Mouse (Mus musculus) G1E (cell line): Measurements from ENCODE around the gene Elane. TPM values are rescaled to one million over a fixed set of nuclear protein-coding genes. Genes with fewer than 3 reads are reported as not detected.

Experiments
- ATAC-seq: 2 replicates; pipeline ENCODE4 v1.8.0; 2016; ENCODE audit warnings: mild to moderate bottlenecking; ENCODE audit not compliant: insufficient number of reproducible peaks, poor library complexity, low FRiP score, severe bottlenecking; ENCODE audit errors: extremely low read depth
- DNase-seq: peaks from one replicate; pipeline ENCODE4 v3.0.0; 2012; ENCODE audit warnings: low spot score
- H3K27me3 ChIP-seq: 2 replicates; pipeline ENCODE4 v1.6.1; 2012; ENCODE audit warnings: mild to moderate bottlenecking, low read length, inconsistent platforms; ENCODE audit not compliant: insufficient read depth
- H3K36me3 ChIP-seq: replicated peaks from 2 replicates; pipeline ENCODE3; 2012; ENCODE audit warnings: mild to moderate bottlenecking, inconsistent platforms
- H3K4me1 ChIP-seq: 2 replicates; pipeline ENCODE4 v1.6.1; 2012; ENCODE audit warnings: low read depth, low read length, inconsistent platforms, mixed read lengths; ENCODE audit not compliant: insufficient read depth
- H3K4me3 ChIP-seq: 2 replicates; pipeline ENCODE4 v1.5.1; 2012; ENCODE audit warnings: low read depth, mild to moderate bottlenecking, inconsistent platforms, low read length, moderate library complexity, mixed read lengths
- H3K9me3 ChIP-seq: replicated peaks from 2 replicates; pipeline ENCODE4 v1.6.1; 2012; ENCODE audit warnings: inconsistent platforms
- CTCF ChIP-seq: IDR thresholded peaks from 2 replicates; pipeline ENCODE4 v1.5.1; 2012; ENCODE audit warnings: low read depth, low read length, inconsistent platforms, mixed read lengths
- GATA1 ChIP-seq: IDR thresholded peaks from 2 replicates; pipeline ENCODE4 v1.6.1; 2012; ENCODE audit warnings: borderline replicate concordance, low read length, inconsistent platforms, mixed read lengths
- GATA2 ChIP-seq: IDR thresholded peaks from 2 replicates; pipeline ENCODE4 v1.6.1; 2012; ENCODE audit warnings: low read depth, low read length, inconsistent platforms, borderline replicate concordance
- POLR2AphosphoS5 ChIP-seq: IDR thresholded peaks from 2 replicates; pipeline ENCODE4 v1.6.1; 2012; ENCODE audit warnings: low read depth, low read length, inconsistent platforms; ENCODE audit not compliant: insufficient replicate concordance
- TAL1 ChIP-seq: conservative IDR thresholded peaks from 2 replicates; pipeline ENCODE4 v1.6.1; 2012; ENCODE audit warnings: low read depth, low read length, inconsistent platforms, mixed read lengths
- polyA plus RNA-seq: library from polyadenylated mRNA; stranded (reverse); fragments of >175 nt; gene quantifications from 2 replicates; pipeline ENCODE4 v1.2.3, GENCODE M21; 2012
- total RNA-seq, 2 experiments: library from RNA; stranded (forward) in 1 of 2; stranded (reverse) in 1 of 2; fragments of 200-1000 nt in 1 of 2; fragments of >200 nt in 1 of 2; fragmentation: Nextera tagmentation in 1 of 2; gene quantifications; 2 replicates each; pipeline ENCODE4 v1.2.3; 2014 to 2017

The Elane gene
- total and polyA plus RNA-seq, 3 experiments: 1.1 TPM; not detected in 2

DNA sequence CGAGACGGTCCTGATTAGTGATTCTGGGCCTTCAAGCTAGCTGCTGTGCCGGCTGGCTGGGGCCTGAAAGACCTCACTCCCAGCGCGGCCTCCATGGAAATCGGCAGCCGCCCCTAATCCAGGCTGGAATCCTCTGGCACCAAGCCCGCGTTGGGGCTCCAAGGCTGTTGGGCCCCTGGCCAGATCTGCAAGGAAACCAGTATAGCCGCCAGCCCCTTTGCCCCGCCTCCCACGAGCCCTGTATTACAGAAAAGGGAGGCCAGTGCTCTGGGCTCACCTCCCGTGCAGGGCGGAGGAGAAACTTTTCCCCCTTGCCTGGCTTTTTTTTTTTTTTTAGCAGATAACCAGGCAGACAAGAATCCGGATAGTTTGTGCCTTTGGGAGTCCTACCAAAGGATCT lies 32.7 kb upstream of the Elane start:
- no peaks in the 10 kb centered on the region for H3K27me3 ChIP-seq
- no peaks in the 10 kb centered on the region for H3K9me3 ChIP-seq
- peaks cover 68% of the 10 kb centered on the region for H3K4me1 ChIP-seq
- peak overlapping the region; percentile 93 for H3K4me3 ChIP-seq
- peaks cover 51% of the 10 kb centered on the region for H3K36me3 ChIP-seq
- ATAC-seq (no peak), DNase-seq (peak; percentile 75)
- TF ChIP-seq GATA1: no peak
- TF ChIP-seq POLR2AphosphoS5: no peak
- no peak for TF ChIP-seq TAL1
- no peak for TF ChIP-seq CTCF
- TF ChIP-seq GATA2: no peak

DNA sequence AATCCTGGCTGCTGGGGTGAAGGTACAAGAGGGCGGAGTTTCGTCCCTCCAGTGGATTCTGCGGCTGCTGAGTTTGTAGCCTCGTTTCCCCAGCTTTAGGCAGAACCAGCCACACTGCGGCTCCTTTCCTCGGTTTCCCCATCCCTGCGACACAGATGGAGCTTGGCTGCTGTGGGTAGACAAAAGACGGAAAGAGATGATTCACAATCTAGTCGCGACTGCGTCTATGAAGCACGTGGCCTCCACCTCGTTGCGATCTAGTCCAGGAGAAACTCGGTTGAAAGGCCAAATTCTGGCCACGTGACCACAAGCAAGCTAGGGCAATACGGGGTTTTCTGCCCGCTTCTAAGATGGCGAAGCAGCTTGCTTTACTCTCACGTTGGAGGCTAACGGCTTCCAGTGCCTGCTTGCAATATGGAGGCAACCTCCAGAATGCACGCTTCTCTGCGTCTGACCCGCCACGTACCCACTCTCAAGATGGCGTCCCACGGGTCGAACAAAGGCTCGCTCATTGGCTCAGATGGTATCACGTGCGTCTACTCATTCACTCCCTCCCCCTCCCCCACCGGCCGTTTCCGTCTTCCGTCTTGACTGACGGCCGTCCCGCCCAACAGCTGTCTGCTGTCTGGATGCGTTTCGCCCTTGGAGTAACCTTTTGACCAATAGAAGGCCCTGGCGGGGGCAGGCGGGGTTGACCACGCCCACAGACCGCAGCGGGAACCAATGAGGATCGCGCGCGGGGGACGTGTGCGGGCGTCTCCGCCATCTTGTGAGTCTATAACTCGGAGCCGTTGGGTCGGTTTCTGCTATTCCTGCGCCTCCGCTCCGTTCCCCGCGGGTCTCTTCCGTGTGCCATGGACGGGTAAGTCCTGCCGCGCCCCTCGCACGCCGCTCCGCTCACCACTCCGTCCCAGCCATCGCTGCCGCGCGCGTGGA lies 31.9 kb upstream of the Elane start, which contains the start of gene Ptbp1:
Gene Ptbp1 (plus strand): TSS at position 568 of the 936 bp plus-strand sequence.
- TF ChIP-seq GATA2 (no peak), GATA1 (no peak), TAL1 (no peak), POLR2AphosphoS5 (no peak; the same call in 1 of the 2 replicates), CTCF (no peak)
- ATAC-seq: peak; percentile 81
- Histone ChIP-seq H3K27me3 (no peaks in the 10 kb centered on the region), H3K4me1 (peaks cover 76% of the 10 kb centered on the region), H3K9me3 (no peaks in the 10 kb centered on the region), H3K36me3 (peaks cover 59% of the 10 kb centered on the region), H3K4me3 (peak within 1 kb of the TSS; percentile 93)
- peak; percentile 98 for DNase-seq

DNA sequence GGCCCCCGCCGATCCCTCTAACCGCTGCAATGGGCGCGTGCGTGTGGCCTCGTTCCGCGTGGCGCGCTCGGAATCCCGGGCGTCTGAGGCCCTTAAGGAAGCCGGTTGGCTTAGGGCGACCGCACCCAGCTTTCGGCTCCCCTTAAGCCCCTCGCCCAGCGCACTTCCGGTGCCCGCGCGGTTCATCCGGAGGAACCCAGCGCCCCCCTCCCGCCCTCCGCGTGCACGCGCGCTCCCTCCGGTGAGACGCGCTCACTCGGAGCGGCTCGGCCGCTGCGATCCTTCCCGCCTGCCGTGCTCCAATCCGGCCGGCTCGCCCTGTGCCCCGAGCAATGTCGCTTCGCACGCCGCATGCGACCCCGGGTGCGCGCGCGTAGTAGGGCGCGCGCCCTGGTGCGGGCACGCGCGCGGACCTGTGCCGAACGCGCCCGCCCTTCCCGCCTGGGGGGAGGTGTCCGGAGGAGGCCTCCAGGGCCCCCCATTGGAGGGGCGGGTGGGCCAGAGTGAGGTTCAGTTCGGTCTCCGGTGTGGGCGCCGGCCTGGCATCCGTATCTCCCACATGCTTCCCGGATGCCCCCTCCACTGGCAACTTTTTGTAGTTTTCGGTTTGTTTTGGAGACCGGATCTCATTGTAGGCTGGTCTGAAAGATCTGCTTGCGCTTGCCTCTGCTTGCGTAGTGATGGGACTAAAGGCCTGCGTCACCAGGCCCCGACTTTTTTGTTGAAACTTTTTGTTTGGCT lies 31.1 kb upstream of the Elane start:
- no peak for TF ChIP-seq POLR2AphosphoS5
- no peak for TF ChIP-seq GATA2
- DNase-seq (no peak), ATAC-seq (no peak)

DNA sequence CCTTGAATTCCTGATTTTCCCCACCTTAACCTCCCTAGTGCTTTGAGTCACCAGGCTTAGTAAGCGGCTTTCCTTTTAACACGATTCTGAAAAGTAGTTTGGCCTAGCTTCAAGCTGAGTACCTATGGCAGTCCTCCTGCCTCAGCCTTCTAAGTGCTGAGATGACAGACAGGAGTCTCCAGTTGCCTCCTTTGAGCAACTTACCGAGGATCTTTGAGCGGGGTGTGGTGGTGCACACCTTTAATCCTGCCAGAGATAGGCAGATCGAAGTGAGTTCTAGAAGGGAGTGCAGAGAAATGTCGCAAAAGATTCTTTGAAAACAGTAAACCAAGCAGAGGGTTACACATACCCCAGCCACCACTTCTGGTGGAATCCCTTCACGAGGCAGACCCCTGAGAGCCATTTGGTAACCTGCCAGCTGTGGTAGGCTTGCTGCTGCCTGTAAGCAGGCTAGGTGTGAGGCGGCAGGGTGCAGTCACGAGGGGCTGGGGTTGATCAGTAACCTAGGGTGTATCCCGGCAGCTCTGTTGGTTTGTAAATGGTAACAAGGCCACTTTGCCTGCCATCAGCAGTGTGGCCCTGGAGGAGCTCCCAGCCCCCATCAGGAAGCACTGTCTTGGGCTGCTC lies 30.4 kb upstream of the Elane start:
- peaks cover 81% of the 10 kb centered on the region for H3K4me1 ChIP-seq

More for the DNA sequence above, 31.1 kb upstream of the Elane start:
- H3K9me3 ChIP-seq: no peaks in the 10 kb centered on the region
- peak overlapping the region; percentile 93 for H3K4me3 ChIP-seq
- H3K27me3 ChIP-seq: no peaks in the 10 kb centered on the region
- H3K36me3 ChIP-seq: peaks cover 66% of the 10 kb centered on the region
- peaks cover 80% of the 10 kb centered on the region for H3K4me1 ChIP-seq

DNA sequence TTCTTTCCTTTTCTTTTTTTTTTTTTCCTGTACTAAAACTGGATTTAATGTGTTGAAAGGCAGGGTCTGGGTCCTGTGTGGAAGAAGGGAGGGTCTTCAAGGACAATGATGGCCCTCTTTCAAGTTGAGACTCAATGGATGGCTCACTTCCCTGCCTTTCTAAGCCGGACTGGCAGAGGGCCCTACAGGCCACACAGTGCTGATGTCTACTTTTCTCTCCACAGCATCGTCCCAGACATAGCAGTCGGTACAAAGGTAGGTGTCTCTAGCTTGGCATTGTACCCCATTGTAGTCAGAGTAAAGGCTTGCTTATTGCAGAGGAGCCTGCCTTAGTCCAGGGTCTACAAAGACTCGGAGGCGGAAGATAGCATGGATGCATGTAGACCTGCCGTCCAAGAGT lies 29.8 kb upstream of the Elane start:
- H3K4me1 ChIP-seq: peaks cover 81% of the 10 kb centered on the region
- no peak for TF ChIP-seq CTCF
- TF ChIP-seq GATA2: no peak
- TF ChIP-seq GATA1: no peak
- TF ChIP-seq POLR2AphosphoS5: no peak; the same call in 1 of the 2 replicates
- TF ChIP-seq TAL1: no peak
- H3K36me3 ChIP-seq: peaks cover 69% of the 10 kb centered on the region
- H3K4me3 ChIP-seq: peak overlapping the region; percentile 93
- H3K27me3 ChIP-seq: no peaks in the 10 kb centered on the region
- DNase-seq (no peak), ATAC-seq (no peak)
- H3K9me3 ChIP-seq: no peaks in the 10 kb centered on the region

More for the DNA sequence above, 30.4 kb upstream of the Elane start:
- TF ChIP-seq CTCF: no peak
- TF ChIP-seq GATA2: no peak
- TF ChIP-seq POLR2AphosphoS5: no peak
- no peak for TF ChIP-seq GATA1
- no peak for TF ChIP-seq TAL1
- no peaks in the 10 kb centered on the region for H3K27me3 ChIP-seq
- no peaks in the 10 kb centered on the region for H3K9me3 ChIP-seq
- H3K36me3 ChIP-seq: peaks cover 66% of the 10 kb centered on the region
- DNase-seq: no peak
- no peak for ATAC-seq
- peak overlapping the region; percentile 93 for H3K4me3 ChIP-seq
